Mouse (Mus musculus): ENCODE measurements around the gene Pgm2. TPM values are rescaled to one million over a fixed set of nuclear protein-coding genes. Genes with fewer than 3 reads are reported as not detected.

Pgm2 gene
- total RNA-seq (2017): 24.9 and 25.6 TPM in 2 replicates

GRCm38 (mm10) chr5:64092748-64093292 lies at the start of gene Pgm2:
Gene Pgm2, plus strand, starts transcription at chr5:64092950.
- peak; percentile 86 for ATAC-seq (ENCODE audit: extremely low read depth, insufficient number of reproducible peaks, low FRiP score, poor library complexity, severe bottlenecking)

GRCm38 (mm10) chr5:64043694-64044453 lies 48.9 kb upstream of the Pgm2 start:
- ATAC-seq (ENCODE audit: extremely low read depth, insufficient number of reproducible peaks, low FRiP score, poor library complexity, severe bottlenecking): no peak

- peak; percentile 54 for ATAC-seq (ENCODE audit: extremely low read depth, insufficient number of reproducible peaks, low FRiP score, poor library complexity, severe bottlenecking)
Measured at GRCm38 (mm10) chr5:64044790-64045189, 48.0 kb upstream of the Pgm2 start.

- no peak for ATAC-seq (ENCODE audit: extremely low read depth, insufficient number of reproducible peaks, low FRiP score, poor library complexity, severe bottlenecking)
Measured at GRCm38 (mm10) chr5:64045502-64045901, 47.2 kb upstream of the Pgm2 start.

GRCm38 (mm10) chr5:64046995-64047394 lies 45.8 kb upstream of the Pgm2 start:
- no peak for ATAC-seq (ENCODE audit: extremely low read depth, insufficient number of reproducible peaks, low FRiP score, poor library complexity, severe bottlenecking)

GRCm38 (mm10) chr5:64047921-64048320 lies 44.8 kb upstream of the Pgm2 start:
- no peak for ATAC-seq (ENCODE audit: extremely low read depth, insufficient number of reproducible peaks, low FRiP score, poor library complexity, severe bottlenecking)

GRCm38 (mm10) chr5:64048605-64049004 lies 44.1 kb upstream of the Pgm2 start:
- no peak for ATAC-seq (ENCODE audit: extremely low read depth, insufficient number of reproducible peaks, low FRiP score, poor library complexity, severe bottlenecking)

GRCm38 (mm10) chr5:64049256-64049655 lies 43.5 kb upstream of the Pgm2 start:
- ATAC-seq (ENCODE audit: extremely low read depth, insufficient number of reproducible peaks, low FRiP score, poor library complexity, severe bottlenecking): no peak

- ATAC-seq (ENCODE audit: extremely low read depth, insufficient number of reproducible peaks, low FRiP score, poor library complexity, severe bottlenecking): no peak
Measured at GRCm38 (mm10) chr5:64053010-64053409, 39.7 kb upstream of the Pgm2 start.

- no peak for ATAC-seq (ENCODE audit: extremely low read depth, insufficient number of reproducible peaks, low FRiP score, poor library complexity, severe bottlenecking)
Measured at GRCm38 (mm10) chr5:64056210-64056609, 36.5 kb upstream of the Pgm2 start.

- no peak for ATAC-seq (ENCODE audit: extremely low read depth, insufficient number of reproducible peaks, low FRiP score, poor library complexity, severe bottlenecking)
Measured at GRCm38 (mm10) chr5:64060881-64061280, 31.9 kb upstream of the Pgm2 start.

GRCm38 (mm10) chr5:64061643-64062042 lies 31.1 kb upstream of the Pgm2 start:
- no peak for ATAC-seq (ENCODE audit: extremely low read depth, insufficient number of reproducible peaks, low FRiP score, poor library complexity, severe bottlenecking)

- no peak for ATAC-seq (ENCODE audit: extremely low read depth, insufficient number of reproducible peaks, low FRiP score, poor library complexity, severe bottlenecking)
Measured at GRCm38 (mm10) chr5:64062882-64063621, 29.7 kb upstream of the Pgm2 start.

GRCm38 (mm10) chr5:64063622-64064355 lies 29.0 kb upstream of the Pgm2 start:
- no peak for ATAC-seq (ENCODE audit: extremely low read depth, insufficient number of reproducible peaks, low FRiP score, poor library complexity, severe bottlenecking)

- no peak for ATAC-seq (ENCODE audit: extremely low read depth, insufficient number of reproducible peaks, low FRiP score, poor library complexity, severe bottlenecking)
Measured at GRCm38 (mm10) chr5:64064401-64064800, 28.3 kb upstream of the Pgm2 start.

- ATAC-seq (ENCODE audit: extremely low read depth, insufficient number of reproducible peaks, low FRiP score, poor library complexity, severe bottlenecking): no peak
Measured at GRCm38 (mm10) chr5:64065497-64066046, 27.2 kb upstream of the Pgm2 start.

- no peak for ATAC-seq (ENCODE audit: extremely low read depth, insufficient number of reproducible peaks, low FRiP score, poor library complexity, severe bottlenecking)
Measured at GRCm38 (mm10) chr5:64066159-64066558, 26.6 kb upstream of the Pgm2 start.

- ATAC-seq (ENCODE audit: extremely low read depth, insufficient number of reproducible peaks, low FRiP score, poor library complexity, severe bottlenecking): no peak
Measured at GRCm38 (mm10) chr5:64067576-64067975, 25.2 kb upstream of the Pgm2 start.

- ATAC-seq (ENCODE audit: extremely low read depth, insufficient number of reproducible peaks, low FRiP score, poor library complexity, severe bottlenecking): peak; percentile 87
Measured at GRCm38 (mm10) chr5:64070081-64070673, 22.6 kb upstream of the Pgm2 start.

All from neutrophil, adult 5-6 weeks (primary cell).